Mouse (Mus musculus): ENCODE measurements around the gene Olfr994.

Gene Olfr994

DNA sequence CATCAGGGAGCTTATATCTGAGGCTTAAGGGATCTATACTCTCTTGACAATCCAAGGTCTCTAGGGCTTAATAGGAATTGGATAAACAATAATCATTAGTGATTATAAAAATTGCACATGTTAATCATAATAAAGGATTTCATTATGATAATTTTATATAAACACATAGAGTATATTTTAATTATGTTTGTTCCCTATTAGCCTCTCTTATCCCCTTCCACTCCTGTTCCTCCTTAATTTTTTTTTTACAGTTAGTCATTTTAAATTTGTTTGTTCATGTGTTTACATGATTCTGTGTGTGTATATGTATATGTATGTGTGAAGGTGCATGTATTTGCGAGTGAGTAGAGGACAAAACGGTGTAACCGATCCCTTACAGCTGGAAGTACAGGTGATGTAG lies at the start of gene Olfr994:
Olfr994 (minus strand) TSS at position 101 of the 400 bp plus-strand sequence.
- DNase-seq (ENCODE audit: low spot score), result no peak

GRCm38 (mm10) chr2:85466801-85467325 lies 30.6 kb upstream of the Olfr994 start:
- no peak for DNase-seq (ENCODE audit: low spot score)

DNA sequence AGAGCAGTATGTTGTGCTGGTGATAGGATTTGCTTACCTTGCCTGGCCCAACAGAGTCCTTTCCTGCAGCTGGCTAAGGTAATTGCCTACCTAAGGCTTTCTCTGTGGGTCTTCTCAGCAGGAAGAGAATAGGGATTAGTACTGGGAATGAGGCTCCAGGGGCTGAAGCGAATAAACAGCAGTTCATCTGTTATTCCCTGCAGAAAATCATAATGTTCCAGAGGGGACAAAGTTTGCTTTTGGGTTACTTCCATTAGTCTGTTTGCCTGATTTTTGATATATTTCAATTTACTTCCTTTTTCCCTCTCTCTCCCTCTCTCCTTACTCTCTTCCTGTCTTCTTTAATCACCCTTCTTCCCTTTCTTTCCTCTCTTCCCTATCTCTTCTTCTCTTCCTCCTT lies 7.3 kb upstream of the Olfr994 start, which contains the start of gene Olfr995:
Olfr995 (minus strand) TSS at position 101 of the 400 bp plus-strand sequence.
- no peak for DNase-seq (ENCODE audit: low spot score)

DNA sequence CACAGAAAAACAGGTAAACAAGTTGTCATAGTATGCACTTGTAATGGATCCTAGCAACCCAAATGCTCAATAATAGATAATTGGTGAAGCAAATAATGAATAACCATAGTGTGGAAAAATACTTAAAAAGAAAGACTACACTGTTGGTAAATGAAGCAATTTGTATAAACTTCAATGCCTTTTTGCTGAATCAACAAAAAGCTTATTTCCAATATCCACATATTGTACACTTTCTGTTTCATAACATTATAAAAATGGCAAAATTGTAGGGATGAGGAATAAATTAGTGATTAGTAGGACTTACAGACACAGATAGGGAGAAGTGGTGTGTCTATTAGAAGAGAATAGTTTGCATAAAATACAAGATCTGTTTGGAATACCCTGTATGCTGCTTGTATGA lies 6.3 kb upstream of the Olfr994 start:
- no peak for DNase-seq (ENCODE audit: low spot score)

DNA sequence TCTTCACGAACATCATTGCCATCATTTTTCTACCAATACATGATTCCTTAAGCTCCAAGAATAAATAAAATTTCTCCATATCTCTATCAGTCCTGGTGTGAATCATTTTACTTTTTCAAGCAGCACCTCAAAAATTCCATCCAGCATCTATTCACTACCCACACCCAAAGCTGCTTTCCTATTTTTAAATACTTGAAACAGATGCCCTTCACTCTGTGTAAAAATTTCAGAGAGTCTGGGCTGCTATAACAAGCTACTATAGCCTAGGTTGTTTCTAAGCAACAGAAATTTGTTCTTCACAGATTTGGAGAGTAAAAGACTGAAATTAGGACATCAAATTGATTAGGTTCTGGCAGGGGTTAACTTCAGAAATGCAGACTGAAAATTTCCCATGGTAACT lies 10.4 kb downstream of the Olfr994 start:
- no peak for DNase-seq (ENCODE audit: low spot score)

DNA sequence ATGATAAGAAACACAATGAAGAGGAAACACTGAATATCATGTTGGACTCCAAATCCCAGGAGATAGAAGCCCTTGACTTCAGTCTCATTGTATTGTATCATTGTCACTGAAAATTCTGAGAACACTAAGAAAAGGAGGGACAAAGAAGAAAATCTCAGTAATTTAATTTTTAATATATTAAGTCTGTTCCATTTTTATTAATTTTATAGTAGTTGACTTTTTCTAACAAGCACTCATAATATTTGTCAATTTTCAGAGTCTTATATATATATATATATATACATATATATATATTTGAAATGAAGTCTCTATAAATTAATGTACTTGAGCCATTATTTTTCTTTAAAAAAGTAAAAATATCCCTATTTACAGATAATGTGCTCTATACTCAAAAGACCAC lies 21.5 kb downstream of the Olfr994 start, which contains the start of gene Olfr993:
Olfr993 (minus strand) TSS at position 101 of the 400 bp plus-strand sequence.
- no peak for DNase-seq (ENCODE audit: low spot score)

DNA sequence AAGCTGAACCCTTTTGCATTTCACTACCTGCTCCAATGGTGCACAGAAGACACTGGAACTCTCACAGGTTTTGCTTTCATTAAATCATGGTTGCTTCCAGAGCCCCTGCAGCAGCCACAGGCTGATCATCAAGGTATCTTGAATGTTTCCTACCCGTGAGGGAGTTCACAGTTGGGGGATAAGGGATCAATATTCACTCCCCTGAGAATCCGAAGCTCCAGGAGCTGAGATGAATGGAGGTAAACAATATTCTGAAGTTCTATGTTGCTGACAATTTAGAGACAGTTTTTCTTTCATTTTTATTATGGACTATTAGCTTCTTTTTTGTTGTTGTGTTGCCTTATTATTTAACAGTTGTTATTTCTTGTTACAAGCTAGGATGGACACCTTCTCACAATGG lies 26.9 kb downstream of the Olfr994 start, which contains the start of gene Olfr992:
Olfr992 (minus strand) TSS at position 101 of the 400 bp plus-strand sequence.
- no peak for DNase-seq (ENCODE audit: low spot score)
